Mouse (Mus musculus): ENCODE data around the gene Paics. TPM values are rescaled to one million over a fixed set of nuclear protein-coding genes. Genes with fewer than 3 reads are reported as not detected.
"Not testable (repeated sequence)": the region's sequence is repeated elsewhere in the genome, so short reads cannot be mapped to it uniquely, and the experiment has no call there.

Gene Paics
- 260 and 276 TPM in 2 replicates for polyA plus RNA-seq (2014; fragmentation: Nextera tagmentation; extraction: Ambion mirVana)

DNA sequence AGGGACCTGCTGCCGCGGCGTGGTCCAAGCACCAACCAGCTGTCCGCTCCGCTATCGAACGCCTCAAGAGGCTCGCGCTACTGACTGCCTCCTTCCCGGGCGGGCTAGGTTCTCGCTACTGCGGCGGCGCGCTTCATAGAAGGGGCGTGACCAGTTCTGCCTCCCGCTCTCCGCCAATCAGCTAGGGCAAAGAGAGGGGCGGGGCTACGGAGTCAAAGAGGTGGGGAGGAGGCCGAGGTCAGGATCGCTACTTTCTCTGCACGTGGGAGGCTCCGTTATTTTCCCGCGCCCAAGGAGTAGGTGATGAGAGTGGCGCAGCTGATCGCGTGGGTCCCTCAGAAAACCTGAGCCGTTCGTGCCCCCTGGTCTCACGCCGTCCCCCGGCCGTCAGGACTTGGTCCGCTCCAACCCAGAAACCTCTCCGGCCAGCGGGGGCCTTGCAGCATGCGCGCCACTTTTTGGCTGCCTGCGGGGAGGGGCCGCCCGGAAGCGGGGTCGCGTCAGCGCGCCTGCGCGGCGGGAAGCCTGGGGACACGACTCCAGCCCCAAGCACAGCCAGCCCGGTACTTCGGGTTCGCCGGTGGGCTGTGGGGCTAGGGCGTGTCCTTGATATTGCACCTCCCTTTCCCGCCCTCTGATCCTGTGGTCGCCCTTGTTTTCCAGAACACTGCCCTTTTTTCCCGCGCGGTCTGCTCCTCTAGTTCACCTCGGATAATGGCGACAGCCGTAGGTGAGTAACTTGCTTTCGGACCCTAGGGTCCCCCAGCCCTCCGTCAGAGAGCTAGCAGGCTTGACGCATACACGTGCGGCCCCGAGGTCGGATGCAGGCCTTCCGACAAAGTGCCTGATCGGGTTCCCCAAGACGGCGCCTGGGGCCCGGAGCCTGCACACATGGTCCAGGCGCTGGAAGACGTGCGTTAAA lies at the start of gene Paics, which contains the start of gene Ppat:
Gene Paics (plus strand): TSS at position 202 of the 922 bp plus-strand sequence.
Gene Ppat (minus strand): TSS at position 473 of the 922 bp plus-strand sequence.
- Histone ChIP-seq H3K4me2 (ENCODE audit: low read length) (peak within 1 kb of the TSS; percentile 88), H3K4me3 (ENCODE audit: low read depth, low read length) (peak within 1 kb of the TSS; percentile 57)

DNA sequence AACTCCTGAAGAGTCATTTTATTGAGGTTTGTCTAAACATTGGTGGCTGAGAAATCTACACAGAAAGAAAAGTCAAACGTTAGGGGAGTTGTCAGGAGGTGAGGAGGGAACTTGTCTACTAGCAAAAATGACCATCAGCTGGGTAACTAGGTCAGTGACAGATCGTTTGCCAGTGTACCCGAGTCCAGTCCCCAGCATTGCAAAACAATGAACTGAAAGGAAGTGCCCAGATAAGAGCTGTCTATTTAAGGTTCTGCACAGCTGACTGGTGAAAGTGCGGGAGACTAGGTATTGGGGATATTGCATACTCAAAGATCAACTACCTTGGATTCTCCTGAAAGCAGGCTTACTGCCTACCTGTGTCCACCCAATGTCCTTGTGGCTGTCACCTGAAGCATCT lies 49.0 kb upstream of the Paics start:
- WGBS: 87% methylated on average over 4 of the region's 4 CpGs
- Histone ChIP-seq H3K27ac (ENCODE audit: low read depth, low read length) (no peak overlapping the region), H3K4me2 (ENCODE audit: low read length) (no peak overlapping the region), H3K9ac (ENCODE audit: low read length) (no peak overlapping the region), H3K4me1 (ENCODE audit: control insufficient read depth, insufficient read depth, low read length) (peaks cover 6% of the 10 kb centered on the region; the same call in 1 of the 2 replicates), H3K9me3 (replicated peaks; ENCODE audit: control insufficient read depth, low read length) (no peaks in the 10 kb centered on the region), H3K4me3 (ENCODE audit: low read depth, low read length) (no peak overlapping the region), H3K27me3 (replicated peaks; ENCODE audit: control insufficient read depth, insufficient read depth, low read length) (no peaks in the 10 kb centered on the region), H3K36me3 (ENCODE audit: control insufficient read depth, insufficient read depth, low read length) (no peaks in the 10 kb centered on the region)
- DNase-seq (ENCODE audit: low spot score) (no peak), ATAC-seq (no peak)

More for the DNA sequence above, at the start of gene Paics, which contains the start of gene Ppat:
- ATAC-seq: peak; percentile 97
- Histone ChIP-seq H3K27ac (ENCODE audit: low read depth, low read length) (peak within 1 kb of the TSS; percentile 76), H3K36me3 (ENCODE audit: control insufficient read depth, insufficient read depth, low read length) (peaks cover 10% of the 10 kb centered on the region), H3K4me1 (ENCODE audit: control insufficient read depth, insufficient read depth, low read length) (peaks cover 16% of the 10 kb centered on the region; the same call in 1 of the 2 replicates), H3K9ac (ENCODE audit: low read length) (peak within 1 kb of the TSS; percentile 61), H3K9me3 (replicated peaks; ENCODE audit: control insufficient read depth, low read length) (no peaks in the 10 kb centered on the region), H3K27me3 (replicated peaks; ENCODE audit: control insufficient read depth, insufficient read depth, low read length) (no peaks in the 10 kb centered on the region)
- under 1% methylated on average over 78 of the region's 81 CpGs for WGBS
- peak; percentile 99 for DNase-seq (ENCODE audit: low spot score)

DNA sequence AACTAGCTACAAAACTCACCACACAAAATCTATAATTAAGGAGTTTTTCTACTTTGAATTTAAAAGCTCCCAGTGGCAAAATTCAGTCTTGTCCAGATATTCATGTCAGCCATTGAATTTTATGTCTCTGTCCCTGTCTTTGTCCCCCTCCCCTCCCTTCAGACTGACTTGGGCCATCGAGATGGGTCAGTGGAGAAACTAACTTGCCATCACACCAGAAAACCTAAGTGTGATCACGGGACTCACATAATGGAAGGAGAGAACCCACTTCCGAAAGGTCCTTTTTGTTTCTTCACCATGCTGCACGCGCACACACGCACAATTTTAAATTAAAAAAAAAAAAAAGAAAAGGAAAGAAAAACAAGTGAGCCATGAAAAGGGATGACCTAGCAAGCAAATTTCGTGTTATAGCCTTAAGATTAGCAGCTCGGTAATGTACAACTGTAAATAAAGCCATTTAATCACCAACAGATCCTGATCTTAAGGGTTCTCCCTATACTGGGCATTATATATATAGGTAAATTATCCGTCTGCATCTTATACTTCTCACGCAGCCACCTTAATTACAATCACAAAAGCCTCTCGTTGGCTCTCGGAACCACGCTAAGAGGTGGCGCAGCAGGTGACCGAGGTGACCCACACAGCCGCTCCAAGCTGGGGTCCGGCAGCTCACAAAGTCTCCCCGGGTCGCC lies 46.2 kb upstream of the Paics start:
- Histone ChIP-seq H3K27me3 (replicated peaks; ENCODE audit: control insufficient read depth, insufficient read depth, low read length) (no peaks in the 10 kb centered on the region), H3K27ac (ENCODE audit: low read depth, low read length) (peak overlapping the region; percentile 80), H3K36me3 (ENCODE audit: control insufficient read depth, insufficient read depth, low read length) (no peaks in the 10 kb centered on the region), H3K9me3 (replicated peaks; ENCODE audit: control insufficient read depth, low read length) (no peaks in the 10 kb centered on the region), H3K4me1 (ENCODE audit: control insufficient read depth, insufficient read depth, low read length) (peaks cover 6% of the 10 kb centered on the region; the same call in 1 of the 2 replicates), H3K9ac (ENCODE audit: low read length) (peak overlapping the region; percentile 85), H3K4me3 (ENCODE audit: low read depth, low read length) (peak overlapping the region; percentile 68), H3K4me2 (ENCODE audit: low read length) (peak overlapping the region; percentile 74)
- ATAC-seq (peak; percentile 66; the same call in 1 of the 2 replicates), DNase-seq (ENCODE audit: low spot score) (peak; percentile 11)
- 1% methylated on average over 19 of the region's 19 CpGs for WGBS

DNA sequence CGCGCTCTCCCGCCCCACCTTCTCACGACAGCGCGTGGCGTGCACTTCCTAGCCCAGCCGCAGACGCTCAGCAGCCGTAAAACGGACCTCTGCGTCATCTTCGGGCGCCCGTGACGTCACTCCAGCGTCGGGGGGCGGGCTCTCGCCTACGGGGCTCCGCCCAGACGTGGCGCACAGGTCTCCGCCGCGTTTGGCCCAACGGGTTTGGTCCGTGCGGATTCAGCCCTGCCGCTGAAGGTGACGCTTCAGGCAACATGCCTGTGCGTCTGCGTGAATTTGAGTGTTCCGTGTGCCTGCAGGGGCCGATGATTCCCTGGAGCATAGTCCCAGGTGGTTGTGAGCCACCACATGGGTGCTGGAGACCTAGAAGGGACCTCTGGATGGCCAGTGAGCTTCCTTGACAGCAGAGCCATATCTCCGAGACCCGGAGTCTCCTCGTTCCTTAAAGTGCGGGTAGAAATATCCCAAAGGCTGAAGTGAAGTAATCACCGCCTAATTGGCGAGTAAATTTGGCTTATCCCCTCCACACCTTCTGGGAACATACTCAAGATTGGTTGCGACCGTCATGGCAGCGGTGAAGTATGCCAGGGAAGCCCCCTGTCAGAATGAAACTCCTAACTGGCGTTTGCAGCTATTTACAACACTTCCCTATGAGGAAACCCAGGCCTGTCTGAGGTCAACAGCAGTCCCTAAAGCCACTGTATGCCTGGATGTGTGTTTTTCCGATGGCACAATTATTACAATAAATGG lies 45.5 kb upstream of the Paics start, which contains the start of gene Aasdh:
Gene Aasdh (minus strand): TSS at position 110 of the 750 bp plus-strand sequence.
- ATAC-seq (peak; percentile 99), DNase-seq (ENCODE audit: low spot score) (peak; percentile 96)
- no peaks in the 10 kb centered on the region for H3K9me3 ChIP-seq (replicated peaks; ENCODE audit: control insufficient read depth, low read length)
- H3K4me2 ChIP-seq (ENCODE audit: low read length): peak within 1 kb of the TSS; percentile 74
- H3K4me1 ChIP-seq (ENCODE audit: control insufficient read depth, insufficient read depth, low read length): peaks cover 6% of the 10 kb centered on the region; the same call in 1 of the 2 replicates
- 1% methylated on average over 47 of the region's 47 CpGs for WGBS
- peak within 1 kb of the TSS; percentile 80 for H3K27ac ChIP-seq (ENCODE audit: low read depth, low read length)
- no peaks in the 10 kb centered on the region for H3K27me3 ChIP-seq (replicated peaks; ENCODE audit: control insufficient read depth, insufficient read depth, low read length)
- H3K4me3 ChIP-seq (ENCODE audit: low read depth, low read length): peak within 1 kb of the TSS; percentile 68
- no peaks in the 10 kb centered on the region for H3K36me3 ChIP-seq (ENCODE audit: control insufficient read depth, insufficient read depth, low read length)
- peak within 1 kb of the TSS; percentile 85 for H3K9ac ChIP-seq (ENCODE audit: low read length)

DNA sequence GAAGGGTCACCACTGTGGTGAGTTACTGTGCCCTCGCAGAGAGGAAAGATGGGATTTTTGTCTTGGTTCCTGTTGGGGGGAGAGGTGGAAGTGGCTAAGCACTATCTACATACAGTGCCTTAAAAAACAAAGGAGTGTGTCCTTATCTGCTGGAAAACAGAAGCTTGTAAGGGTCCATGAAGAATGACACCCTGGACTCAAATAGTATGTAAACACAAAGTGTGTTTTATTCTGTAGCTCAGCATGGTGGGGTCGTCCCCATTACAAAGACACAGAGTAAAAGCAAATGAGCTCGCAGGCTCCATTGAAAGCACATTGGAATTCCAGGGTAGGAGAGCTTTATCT lies 45.0 kb upstream of the Paics start:
- no peak for ATAC-seq
- Histone ChIP-seq H3K4me1 (ENCODE audit: control insufficient read depth, insufficient read depth, low read length) (peaks cover 6% of the 10 kb centered on the region; the same call in 1 of the 2 replicates), H3K27ac (ENCODE audit: low read depth, low read length) (0 out of 2 replicates have a peak overlapping the region, but pooled peaks have one; percentile 80), H3K9ac (ENCODE audit: low read length) (peak overlapping the region; percentile 85), H3K36me3 (ENCODE audit: control insufficient read depth, insufficient read depth, low read length) (no peaks in the 10 kb centered on the region), H3K9me3 (replicated peaks; ENCODE audit: control insufficient read depth, low read length) (no peaks in the 10 kb centered on the region), H3K4me2 (ENCODE audit: low read length) (peak overlapping the region; percentile 74), H3K4me3 (ENCODE audit: low read depth, low read length) (peak overlapping the region; percentile 68), H3K27me3 (replicated peaks; ENCODE audit: control insufficient read depth, insufficient read depth, low read length) (no peaks in the 10 kb centered on the region)
- 29% methylated on average over 3 of the region's 3 CpGs for WGBS
- no peak for DNase-seq (ENCODE audit: low spot score)

DNA sequence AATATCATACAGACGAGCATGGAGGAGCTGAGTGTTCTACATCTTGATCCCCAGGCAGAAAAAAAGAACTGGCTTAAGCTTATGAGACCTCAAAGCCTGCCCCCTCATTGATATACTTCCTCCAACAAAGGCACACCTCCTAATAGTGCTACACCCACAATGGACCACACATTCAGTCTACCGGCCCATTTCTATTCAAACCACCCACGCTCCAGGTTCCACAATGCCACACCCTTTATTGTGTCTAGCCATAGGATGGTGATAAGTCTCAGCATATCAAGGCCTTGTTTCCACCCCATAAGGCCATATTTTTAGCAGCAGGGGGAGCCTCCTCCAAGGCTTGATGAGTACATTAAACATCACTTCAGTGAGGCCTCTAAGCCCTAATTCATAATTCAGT lies 40.3 kb upstream of the Paics start:
- H3K36me3 ChIP-seq (ENCODE audit: control insufficient read depth, insufficient read depth, low read length): peaks cover 14% of the 10 kb centered on the region
- WGBS: 79% methylated on average over 3 of the region's 3 CpGs
- ATAC-seq: no peak
- peaks cover 3% of the 10 kb centered on the region; the same call in 1 of the 2 replicates for H3K4me1 ChIP-seq (ENCODE audit: control insufficient read depth, insufficient read depth, low read length)
- no peaks in the 10 kb centered on the region for H3K9me3 ChIP-seq (replicated peaks; ENCODE audit: control insufficient read depth, low read length)
- no peak for DNase-seq (ENCODE audit: low spot score)
- H3K27ac ChIP-seq (ENCODE audit: low read depth, low read length): no peak overlapping the region
- H3K4me3 ChIP-seq (ENCODE audit: low read depth, low read length): no peak overlapping the region
- no peaks in the 10 kb centered on the region for H3K27me3 ChIP-seq (replicated peaks; ENCODE audit: control insufficient read depth, insufficient read depth, low read length)
- no peak overlapping the region for H3K9ac ChIP-seq (ENCODE audit: low read length)
- H3K4me2 ChIP-seq (ENCODE audit: low read length): no peak overlapping the region

DNA sequence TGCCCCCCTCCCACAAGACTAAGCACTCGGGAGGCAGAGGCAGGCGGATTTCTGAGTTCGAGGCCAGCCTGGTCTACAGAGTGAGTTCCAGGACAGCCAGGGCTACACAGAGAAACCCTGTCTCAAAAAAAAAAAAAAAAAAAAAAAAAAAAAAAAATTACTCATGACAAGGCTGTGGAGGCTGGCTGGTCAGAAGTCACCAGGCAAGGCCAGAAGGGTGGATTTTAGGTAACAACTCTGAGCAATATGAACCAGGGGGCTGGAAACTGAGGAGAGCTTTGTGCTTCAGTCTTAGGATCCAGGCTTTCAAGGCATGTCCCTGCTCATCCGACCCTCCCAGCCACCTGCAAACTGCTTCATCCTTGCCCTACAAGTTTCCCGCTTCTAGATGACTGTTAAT lies 38.6 kb upstream of the Paics start:
- 94% methylated on average over 5 of the region's 5 CpGs for WGBS
- not testable (repeated sequence) for H3K9ac ChIP-seq (ENCODE audit: low read length); ATAC-seq; H3K27ac ChIP-seq (ENCODE audit: low read depth, low read length); H3K9me3 ChIP-seq (replicated peaks; ENCODE audit: control insufficient read depth, low read length); H3K4me3 ChIP-seq (ENCODE audit: low read depth, low read length); H3K4me2 ChIP-seq (ENCODE audit: low read length); DNase-seq (ENCODE audit: low spot score); H3K27me3 ChIP-seq (replicated peaks; ENCODE audit: control insufficient read depth, insufficient read depth, low read length); H3K4me1 ChIP-seq (ENCODE audit: control insufficient read depth, insufficient read depth, low read length)
- H3K36me3 ChIP-seq (ENCODE audit: control insufficient read depth, insufficient read depth, low read length): peaks cover 14% of the 10 kb centered on the region

DNA sequence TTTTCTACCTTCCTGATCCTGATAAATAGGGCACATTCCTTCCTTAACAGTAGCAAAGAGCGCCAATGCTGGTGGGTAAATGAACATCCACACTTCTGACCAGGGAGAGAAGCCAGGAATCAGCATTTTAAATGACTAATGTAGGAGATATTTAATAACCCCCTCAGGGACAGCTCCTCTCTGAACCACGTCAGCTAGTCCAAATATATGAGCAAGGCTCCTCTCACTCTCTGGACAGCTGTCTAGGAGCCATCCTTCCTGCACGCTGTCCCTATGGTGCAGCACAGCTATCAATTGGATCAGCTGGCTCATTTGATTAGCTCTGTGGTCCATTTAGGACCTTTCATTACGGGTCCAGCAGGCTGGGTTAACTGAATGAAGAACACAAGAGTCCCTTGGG lies 28.3 kb upstream of the Paics start:
- Histone ChIP-seq H3K27ac (ENCODE audit: low read depth, low read length) (no peak overlapping the region), H3K4me1 (ENCODE audit: control insufficient read depth, insufficient read depth, low read length) (no peaks in the 10 kb centered on the region), H3K9me3 (replicated peaks; ENCODE audit: control insufficient read depth, low read length) (peaks cover 3% of the 10 kb centered on the region; the same call in 1 of the 2 replicates), H3K4me3 (ENCODE audit: low read depth, low read length) (no peak overlapping the region), H3K9ac (ENCODE audit: low read length) (no peak overlapping the region), H3K36me3 (ENCODE audit: control insufficient read depth, insufficient read depth, low read length) (peaks cover 51% of the 10 kb centered on the region), H3K4me2 (ENCODE audit: low read length) (no peak overlapping the region), H3K27me3 (replicated peaks; ENCODE audit: control insufficient read depth, insufficient read depth, low read length) (no peaks in the 10 kb centered on the region)
- DNase-seq (ENCODE audit: low spot score) (no peak), ATAC-seq (no peak)
- WGBS: 95% methylated on average over 4 of the region's 4 CpGs
